9 mouse cellular contexts compared by ENCODE assay signal in genomic region chr9:75282830-75283229, GRCm38 (mm10). TPM values are rescaled to one million over a fixed set of nuclear protein-coding genes. Genes with fewer than 3 reads are reported as not detected.
DNase-seq lines count a peak whose midpoint lies in the region; ATAC-seq and TF ChIP-seq lines count a peak whose summit lies in the region.
"Had no signal": no experiment of that assay in that cellular context is flagged by ENCODE, and none has a peak within 500 bp of the region (broad histone marks: within the 10 kb centered on the region; RNA-seq: fewer than 3 reads in every experiment).

No protein-coding gene starts in this region.

- peak; percentile 67 for DNase-seq in intestine, embryonic 14.5 days (ENCODE audit: low spot score)
- peak; percentile 87 for DNase-seq in MN1 (ENCODE audit: low spot score)
- DNase-seq in cerebellum, adult 8-10 months = peak; percentile 77
- peak; percentile 24 to 33 for DNase-seq in heart, postnatal 36 days
- DNase-seq in layer of hippocampus, postnatal 14 days (ENCODE audit: low spot score in 2 of 2) = peak; percentile 52 to 72
- peak; percentile 82 for DNase-seq in midbrain, postnatal 0 days (ENCODE audit: low spot score)

- peak; percentile 91 for TF ChIP-seq CTCF in midbrain, postnatal 0 days (IDR thresholded peaks at IDR 0.05)

- no peaks in the 10 kb centered on the region for H3K27me3 ChIP-seq in intestine, embryonic 14.5 days (replicated peaks; ENCODE audit: control insufficient read depth, insufficient read depth, low read length)
- H3K27me3 ChIP-seq in intestine, embryonic 16.5 days (replicated peaks; ENCODE audit: control insufficient read depth, insufficient read depth, low read length) = no peaks in the 10 kb centered on the region
- H3K27me3 ChIP-seq in midbrain, postnatal 0 days (ENCODE audit: insufficient read depth, low read length) = no peaks in the 10 kb centered on the region

- H3K9ac ChIP-seq in intestine, embryonic 14.5 days (ENCODE audit: low read length) = no peak overlapping the region
- no peak overlapping the region for H3K9ac ChIP-seq in intestine, embryonic 16.5 days (ENCODE audit: low read depth, low read length)
- no peak overlapping the region for H3K9ac ChIP-seq in midbrain, postnatal 0 days (replicated peaks; ENCODE audit: low read length, poor library complexity, severe bottlenecking)

- intact Hi-C loops in heart, postnatal 36 days (cut with DNase I) = loop anchor here (2.0 to 5.0 kb wide), 2 partner anchors 231 to 378 kb away; no protein-coding TSS in a partner anchor

- WGBS in intestine, embryonic 14.5 days = 8% methylated on average over 3 of the region's 3 CpGs
- 11% methylated on average over 3 of the region's 3 CpGs for WGBS in intestine, embryonic 16.5 days
- 8% methylated on average over 3 of the region's 3 CpGs for WGBS in midbrain, postnatal 0 days

- no peaks in the 10 kb centered on the region for H3K9me3 ChIP-seq in intestine, embryonic 14.5 days (ENCODE audit: control insufficient read depth, low read length)
- no peaks in the 10 kb centered on the region for H3K9me3 ChIP-seq in intestine, embryonic 16.5 days (ENCODE audit: control insufficient read depth, low read length)
- no peaks in the 10 kb centered on the region for H3K9me3 ChIP-seq in midbrain, postnatal 0 days (ENCODE audit: low read length)

- ATAC-seq in intestine, embryonic 14.5 days (replicated peaks; ENCODE audit: low FRiP score, low TSS enrichment, low read depth) = 0 out of 2 replicates have a peak, but pooled peaks have one; percentile 40
- no peak for ATAC-seq in intestine, embryonic 16.5 days
- ATAC-seq in midbrain, postnatal 0 days (ENCODE audit: low FRiP score) = peak; percentile 52; the same call in 1 of the 2 replicates
- no peak for ATAC-seq in erythroblast, adult 5-6 weeks (replicated peaks; ENCODE audit: low FRiP score, poor library complexity, severe bottlenecking)

- H3K4me2 ChIP-seq in intestine, embryonic 14.5 days (ENCODE audit: low read length) = no peak overlapping the region
- H3K4me2 ChIP-seq in intestine, embryonic 16.5 days (ENCODE audit: low read depth, low read length) = no peak overlapping the region
- H3K4me2 ChIP-seq in midbrain, postnatal 0 days (ENCODE audit: low read depth, low read length, poor library complexity, severe bottlenecking) = no peak overlapping the region

- no peaks in the 10 kb centered on the region for H3K36me3 ChIP-seq in intestine, embryonic 14.5 days (ENCODE audit: control insufficient read depth, insufficient read depth, low read length)
- H3K36me3 ChIP-seq in intestine, embryonic 16.5 days (ENCODE audit: control insufficient read depth, insufficient read depth, low read length) = no peaks in the 10 kb centered on the region
- H3K36me3 ChIP-seq in midbrain, postnatal 0 days (ENCODE audit: insufficient read depth, low read length) = no peaks in the 10 kb centered on the region

- no peak overlapping the region for H3K4me3 ChIP-seq in intestine, embryonic 14.5 days (ENCODE audit: low read depth, low read length)
- no peak overlapping the region for H3K4me3 ChIP-seq in intestine, embryonic 16.5 days (ENCODE audit: low read length)
- H3K4me3 ChIP-seq in midbrain, postnatal 0 days (ENCODE audit: low read depth, low read length) = no peak overlapping the region
- H3K4me3 ChIP-seq: megakaryocyte, embryonic 14.5 days had no signal

- H3K27ac ChIP-seq in intestine, embryonic 14.5 days (ENCODE audit: low read depth) = no peak overlapping the region
- no peak overlapping the region for H3K27ac ChIP-seq in intestine, embryonic 16.5 days (ENCODE audit: low read length)
- no peak overlapping the region for H3K27ac ChIP-seq in midbrain, postnatal 0 days (ENCODE audit: low read depth, low read length)

- no peaks in the 10 kb centered on the region for H3K4me1 ChIP-seq in intestine, embryonic 14.5 days (replicated peaks; ENCODE audit: control insufficient read depth, insufficient read depth, low read length)
- no peaks in the 10 kb centered on the region for H3K4me1 ChIP-seq in intestine, embryonic 16.5 days (ENCODE audit: control insufficient read depth, insufficient read depth, low read length)
- H3K4me1 ChIP-seq in midbrain, postnatal 0 days (ENCODE audit: insufficient read depth, low read length) = no peaks in the 10 kb centered on the region

RNA-seq across cellular contexts. Expression of gene Gnb5, which starts 23.3 kb away (rescaled TPM):
- 25.5 and 26.8 TPM in 2 replicates for polyA plus RNA-seq in intestine, embryonic 14.5 days (2014; fragmentation: Nextera tagmentation; extraction: Ambion mirVana)
- polyA plus RNA-seq in intestine, embryonic 16.5 days (2015; fragmentation: Nextera tagmentation; extraction: Ambion mirVana) = 15.8 and 16.2 TPM in 2 replicates
- total RNA-seq in heart, postnatal 36 days (2021) = 10 to 100 TPM; 18.7 to 25.7 TPM
- 100 to 1,000 TPM; 115 to 120 TPM for total RNA-seq in layer of hippocampus, postnatal 14 days (2021)
- 76.9 and 79.4 TPM in 2 replicates for total RNA-seq in midbrain, postnatal 0 days (2014; rRNA removed)
- 97.2 and 97.5 TPM in 2 replicates for polyA plus RNA-seq in midbrain, postnatal 0 days (2015; fragmentation: Nextera tagmentation; extraction: Ambion mirVana)
- total RNA-seq in erythroblast, adult 5-6 weeks (2015; ENCODE audit: low replicate concordance) = not detected in 2 replicates
- total RNA-seq in erythroblast, adult 5-6 weeks (2017; ENCODE audit: low replicate concordance) = 0.43 TPM in 1 of 2 replicates, not detected in the other

RNA-seq across cellular contexts. Expression of gene Myo5c, which starts 51.0 kb away (rescaled TPM):
- 5.2 and 6.5 TPM in 2 replicates for polyA plus RNA-seq in intestine, embryonic 14.5 days (2014; fragmentation: Nextera tagmentation; extraction: Ambion mirVana)
- 4.4 and 5.0 TPM in 2 replicates for polyA plus RNA-seq in intestine, embryonic 16.5 days (2015; fragmentation: Nextera tagmentation; extraction: Ambion mirVana)
- 1 to 10 TPM; 5.2 to 6.7 TPM for total RNA-seq in heart, postnatal 36 days (2021)
- 1 to 10 TPM in 1 of 2 experiments, under 1 TPM in 1; 0.58 to 1.6 TPM for total RNA-seq in layer of hippocampus, postnatal 14 days (2021)
- 0.22 and 0.61 TPM in 2 replicates for total RNA-seq in midbrain, postnatal 0 days (2014; rRNA removed)
- 0.36 and 0.62 TPM in 2 replicates for polyA plus RNA-seq in midbrain, postnatal 0 days (2015; fragmentation: Nextera tagmentation; extraction: Ambion mirVana)
- total RNA-seq in erythroblast, adult 5-6 weeks (2015; ENCODE audit: low replicate concordance) = not detected in 2 replicates
- total RNA-seq in erythroblast, adult 5-6 weeks (2017; ENCODE audit: low replicate concordance) = not detected in 2 replicates

Comparison
In these comparisons a context has a peak if more than half of its experiments do, and no peak if none do; other contexts are left out.
1. ATAC-seq: peak in intestine, embryonic 14.5 days (single experiment) and midbrain, postnatal 0 days (single experiment); none in intestine, embryonic 16.5 days (single experiment) and erythroblast, adult 5-6 weeks (single experiment).
2. DNase-seq: peak in every context shown above with its lines; median percentile 87 in MN1; 82 in midbrain, postnatal 0 days; 77 in cerebellum, adult 8-10 months; 67 in intestine, embryonic 14.5 days; 62 in layer of hippocampus, postnatal 14 days; 28 in heart, postnatal 36 days.
3. RNA of gene Gnb5, which starts 23.3 kb away (total RNA-seq): 115 to 120 TPM in layer of hippocampus, postnatal 14 days, 76.9 to 79.4 TPM in midbrain, postnatal 0 days and 18.7 to 25.7 TPM in heart, postnatal 36 days; 0.43 TPM in erythroblast, adult 5-6 weeks; every median in the first group is over 10 times any median in the second.